Mouse (Mus musculus): ENCODE measurements at regions not wholly inside any gene's neighbourhood (a gene's known extent, or its start where the extent isn't known, plus 50 kb on each side); places are given as distances from the start of the nearest gene placed in this dataset.

DNA sequence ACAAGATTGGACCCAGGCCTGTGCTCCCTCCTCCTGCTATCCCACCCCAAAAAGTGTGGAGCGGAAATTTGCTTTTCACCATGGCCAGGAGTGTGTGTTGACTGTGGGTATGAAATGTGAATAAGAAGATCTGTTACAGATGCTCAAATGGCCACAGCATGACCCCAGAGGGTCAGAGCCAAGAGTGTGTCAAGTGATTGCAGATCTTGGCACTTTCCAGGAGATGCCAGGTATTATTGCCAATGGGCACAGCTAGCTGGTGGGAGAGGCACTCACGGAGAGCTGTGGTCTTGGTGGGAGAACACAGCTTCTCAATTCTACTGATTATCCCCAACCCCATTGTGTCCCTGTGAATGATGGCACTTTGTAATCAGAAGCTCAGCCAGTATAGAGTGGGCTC is 62.7 kb downstream of the Smim20 start:
- no peak for DNase-seq

- no peak for DNase-seq
Measured at GRCm38 (mm10) chr5:53336704-53337103, 69.8 kb downstream of the Smim20 start.

- DNase-seq: no peak
Measured at GRCm38 (mm10) chr5:53337816-53338215, 70.9 kb downstream of the Smim20 start.

- no peak for DNase-seq
Measured at GRCm38 (mm10) chr5:53345164-53345563, 78.3 kb downstream of the Smim20 start.

- no peak for DNase-seq
Measured at GRCm38 (mm10) chr5:53346028-53346427, 79.1 kb downstream of the Smim20 start.

- DNase-seq: no peak
Measured at GRCm38 (mm10) chr5:53346756-53347155, 79.9 kb downstream of the Smim20 start.

DNA sequence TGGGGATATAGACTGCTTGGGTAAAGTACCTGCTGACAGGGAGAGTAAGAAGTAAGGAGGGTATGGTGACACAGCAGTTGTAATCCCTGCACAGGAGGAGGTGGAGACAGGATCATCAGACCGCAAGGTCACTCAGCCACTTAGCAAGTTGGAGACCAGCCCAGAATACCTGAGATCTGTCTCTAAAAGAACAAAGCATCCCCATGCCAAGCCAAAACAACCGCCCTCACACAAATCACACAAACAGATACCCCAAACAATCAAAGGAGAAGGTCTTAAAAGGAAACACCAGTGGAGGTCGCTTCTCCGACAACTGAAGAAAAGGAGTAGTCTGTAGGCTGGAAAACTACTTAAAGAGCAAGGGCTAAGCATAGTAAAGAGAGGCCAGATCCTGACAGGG is 86.0 kb downstream of the Smim20 start:
- DNase-seq: no peak

DNA sequence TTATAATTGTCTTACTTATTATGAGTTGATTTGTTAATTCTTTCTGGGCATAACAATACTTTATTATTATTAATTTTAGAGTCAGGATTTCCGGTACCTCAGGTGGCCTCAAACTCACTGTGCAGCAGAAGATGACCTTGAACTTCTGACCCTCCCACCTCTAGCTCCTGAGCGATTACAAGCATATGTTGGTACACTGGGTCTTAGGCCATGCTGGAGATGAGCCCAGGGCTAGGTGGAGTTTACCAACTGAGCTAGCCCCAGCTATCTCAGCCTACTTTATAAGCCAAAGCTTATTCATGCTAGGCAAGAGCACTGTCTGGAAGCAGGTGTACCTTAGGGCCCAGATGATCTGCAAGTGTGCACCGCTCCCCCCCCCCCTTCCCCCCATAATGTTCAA is 87.4 kb downstream of the Smim20 start:
- DNase-seq: no peak

GRCm38 (mm10) chr5:53355069-53355468 is 88.2 kb downstream of the Smim20 start:
- peak; percentile 90 for DNase-seq

- DNase-seq: no peak
Measured at GRCm38 (mm10) chr5:53357086-53357608, 90.3 kb downstream of the Smim20 start.

DNA sequence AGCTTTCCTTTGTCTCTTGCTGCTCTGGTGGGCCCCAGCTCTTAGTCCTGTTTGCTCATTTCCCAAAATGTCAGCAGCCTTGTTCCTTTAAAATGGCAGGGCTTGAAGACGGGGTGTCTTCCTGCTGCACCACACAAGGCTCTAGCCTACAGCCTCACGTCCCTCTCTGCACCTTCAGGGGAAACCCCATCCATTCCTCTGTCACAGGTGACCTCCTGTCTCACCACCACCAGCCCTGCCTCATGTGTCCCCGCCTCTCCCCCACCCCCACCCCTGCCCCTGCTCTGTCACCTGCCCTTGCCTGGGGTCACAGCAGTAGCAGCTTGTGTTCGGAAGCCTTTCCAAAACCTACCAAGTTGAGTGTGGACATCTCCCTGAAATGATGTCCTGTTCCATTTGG is 91.3 kb downstream of the Smim20 start:
- no peak for DNase-seq

GRCm38 (mm10) chr5:53359887-53360286 is 93.0 kb downstream of the Smim20 start:
- DNase-seq: no peak

DNA sequence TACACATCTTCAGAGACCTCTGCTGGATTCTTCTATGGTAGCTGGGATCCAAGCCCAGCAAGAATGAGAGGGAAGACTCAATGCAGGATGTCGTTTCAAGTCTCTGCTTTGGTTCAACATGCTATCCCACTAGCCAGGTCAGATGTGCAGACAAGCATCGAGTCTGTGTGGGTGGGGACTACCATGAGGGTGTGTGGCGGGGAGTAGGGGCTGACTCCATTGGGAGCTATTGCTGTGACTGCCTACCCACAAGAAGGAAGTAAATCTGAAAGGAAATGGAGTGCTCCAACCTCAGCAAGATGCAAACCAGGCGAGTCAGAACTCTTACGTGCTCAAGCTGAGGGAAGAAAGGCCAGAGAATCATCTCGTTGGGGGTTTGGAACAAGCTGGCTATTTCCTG is 94.4 kb downstream of the Smim20 start:
- no peak for DNase-seq

GRCm38 (mm10) chr5:53363898-53364297 is 97.0 kb downstream of the Smim20 start:
- no peak for DNase-seq

DNA sequence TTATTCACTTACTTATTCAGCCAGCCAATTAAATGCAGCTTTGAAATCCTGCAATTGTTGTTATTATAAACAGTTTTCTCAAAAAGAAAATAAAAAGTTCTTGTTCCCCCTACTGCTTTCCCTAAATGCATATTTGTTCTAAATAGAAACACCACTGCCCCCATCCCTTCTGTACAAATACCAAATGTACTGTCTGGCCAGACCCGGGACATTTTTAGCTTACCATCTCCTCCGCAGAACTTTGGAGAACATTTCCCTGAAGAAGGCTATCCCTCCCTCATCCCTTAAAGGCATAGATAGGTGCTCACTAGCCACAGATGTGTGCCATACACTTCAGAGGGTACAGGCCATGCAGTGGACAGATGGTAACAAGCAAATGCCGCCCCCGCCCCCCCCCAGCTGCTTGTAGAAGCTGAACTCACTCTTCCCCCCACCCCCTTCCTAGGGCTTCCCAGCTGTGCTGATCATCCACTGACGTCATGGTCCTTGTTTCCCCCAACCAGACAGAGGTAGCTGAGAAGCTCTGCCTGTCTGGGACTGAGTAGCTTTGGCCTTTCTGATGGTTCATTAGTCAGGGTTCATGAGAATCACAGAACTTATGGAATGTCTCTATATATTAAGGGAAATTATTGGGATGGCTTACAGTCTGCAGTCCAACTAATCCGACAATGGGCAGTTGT is 98.9 kb upstream of the Rbpj start:
- no peak for DNase-seq

- no peak for DNase-seq
Measured at GRCm38 (mm10) chr5:53370272-53370671, 95.7 kb upstream of the Rbpj start.

- DNase-seq: peak; percentile 55
Measured at GRCm38 (mm10) chr5:53371638-53372037, 94.3 kb upstream of the Rbpj start.

- no peak for DNase-seq
Measured at GRCm38 (mm10) chr5:53373315-53373714, 92.6 kb upstream of the Rbpj start.

DNA sequence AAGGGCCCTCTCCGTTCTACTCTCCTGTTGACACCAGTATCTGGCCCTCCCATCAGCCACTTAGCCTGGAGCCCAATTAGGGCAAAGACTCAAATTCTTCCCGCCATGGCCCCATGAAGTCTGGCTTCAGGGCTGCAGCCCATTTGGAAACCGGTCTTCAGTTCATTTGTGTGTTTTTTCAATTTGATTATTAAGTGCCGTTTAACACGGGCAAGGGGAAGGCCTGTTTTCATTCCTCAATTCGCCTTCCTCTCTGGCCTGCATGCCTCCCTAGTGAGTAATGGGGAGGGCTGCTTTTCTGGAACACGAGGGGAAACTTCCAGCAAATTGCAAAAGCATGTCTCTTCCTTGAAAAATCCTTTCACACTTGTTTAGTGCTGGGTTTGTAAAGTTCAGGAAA is 89.1 kb upstream of the Rbpj start:
- DNase-seq: no peak

GRCm38 (mm10) chr5:53377698-53378097 is 88.3 kb upstream of the Rbpj start:
- no peak for DNase-seq

- DNase-seq: no peak
Measured at GRCm38 (mm10) chr5:53378106-53378505, 87.8 kb upstream of the Rbpj start.

DNA sequence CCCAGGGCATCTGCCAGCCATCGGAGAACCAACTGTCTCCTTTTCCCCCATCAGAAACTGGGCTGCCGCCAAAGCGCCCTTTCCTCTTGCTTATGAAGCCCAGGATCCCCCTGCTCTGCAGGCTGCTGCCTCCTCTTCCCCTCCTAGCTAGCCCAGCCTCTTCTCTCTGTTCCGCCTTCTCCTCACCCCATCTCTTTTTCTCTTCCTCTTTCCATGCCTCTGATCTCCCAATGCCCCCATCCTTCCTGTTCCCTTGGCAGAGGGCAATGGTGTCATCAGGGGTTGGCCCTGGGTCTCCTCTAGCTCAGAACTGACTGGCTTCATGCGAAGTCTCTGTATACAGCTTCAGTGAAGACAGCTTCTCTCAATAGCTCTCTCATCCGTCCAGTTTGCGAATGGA is 87.4 kb upstream of the Rbpj start:
- DNase-seq: no peak

- DNase-seq: peak; percentile 23
Measured at GRCm38 (mm10) chr5:53379612-53380011, 86.3 kb upstream of the Rbpj start.

GRCm38 (mm10) chr5:53380203-53380602 is 85.7 kb upstream of the Rbpj start:
- no peak for DNase-seq

Measured in heart, postnatal 4 days (tissue).